Mouse (Mus musculus) MEL (cell line): ENCODE results near the gene Gm20388. TPM values are rescaled to one million over a fixed set of nuclear protein-coding genes. Genes with fewer than 3 reads are reported as not detected.

Experiments
- DNase-seq: peaks from one replicate; pipeline ENCODE4 v3.0.0; 2011; ENCODE audit warnings: low read depth, low spot score
- H3K27ac ChIP-seq: 2 replicates; pipeline ENCODE4 v1.5.1; 2012; ENCODE audit warnings: low read depth, mild to moderate bottlenecking, control low read depth, low read length, moderate library complexity; ENCODE audit not compliant: control insufficient read depth
- H3K27me3 ChIP-seq, 2 experiments: fragments of 150-350 bp in 1 of 2; sonication (generic) in 1 of 2; 2 replicates each; pipeline ENCODE4 v1.6.1; 2012; ENCODE audit warnings: low read length in 2 of 2, mild to moderate bottlenecking in 2 of 2, improper control_type of control experiment in 1 of 2, moderate library complexity in 1 of 2; ENCODE audit not compliant: insufficient read depth in 2 of 2, control insufficient read depth in 1 of 2
- H3K36me3 ChIP-seq, 2 experiments: 2 replicates each; pipeline ENCODE4 v1.6.1; 2012 to 2014; ENCODE audit warnings: low read length in 2 of 2, improper control_type of control experiment in 1 of 2, inconsistent platforms in 1 of 2, mild to moderate bottlenecking in 1 of 2; ENCODE audit not compliant: insufficient read depth in 2 of 2, control insufficient read depth in 1 of 2
- H3K4me1 ChIP-seq, 2 experiments: fragments of 150-350 bp in 1 of 2; sonication (generic) in 1 of 2; 2 replicates each; pipeline ENCODE4 v1.6.1; 2012; ENCODE audit warnings: low read length in 2 of 2, improper control_type of control experiment in 1 of 2, mild to moderate bottlenecking in 1 of 2; ENCODE audit not compliant: insufficient read depth in 2 of 2, control insufficient read depth in 1 of 2
- H3K4me3 ChIP-seq, 2 experiments: fragments of 150-350 bp in 1 of 2; sonication (generic) in 1 of 2; 2 replicates each; pipeline ENCODE4 v1.5.1; 2012; ENCODE audit warnings: low read depth in 2 of 2, low read length in 2 of 2, mild to moderate bottlenecking in 2 of 2, moderate library complexity in 2 of 2, control low read depth in 1 of 2, improper control_type of control experiment in 1 of 2; ENCODE audit not compliant: control insufficient read depth in 1 of 2, insufficient read depth in 1 of 2
- H3K79me2 ChIP-seq: 2 replicates; pipeline ENCODE4 v1.6.1; 2012; ENCODE audit warnings: mild to moderate bottlenecking, low read length, moderate library complexity; ENCODE audit not compliant: control insufficient read depth, poor library complexity, insufficient read depth
- H3K9ac ChIP-seq: 2 replicates; pipeline ENCODE4 v1.6.1; 2012; ENCODE audit warnings: low read depth, mild to moderate bottlenecking, control low read depth, low read length, moderate library complexity; ENCODE audit not compliant: control insufficient read depth, poor library complexity, severe bottlenecking
- H3K9me3 ChIP-seq: fragments of 150-350 bp; sonication (generic); replicated peaks from 2 replicates; pipeline ENCODE4 v1.6.1; 2012; ENCODE audit warnings: mild to moderate bottlenecking, low read length, improper control_type of control experiment, moderate library complexity; ENCODE audit not compliant: insufficient read depth
- JUND ChIP-seq: IDR thresholded peaks from 2 replicates; pipeline ENCODE4 v1.6.1; 2011; ENCODE audit warnings: low read depth, mild to moderate bottlenecking, improper control_type of control experiment, low read length
- KAT2A ChIP-seq: conservative IDR thresholded peaks from 2 replicates; pipeline ENCODE4 v1.6.1; 2012; ENCODE audit warnings: low read depth, low read length, improper control_type of control experiment, inconsistent platforms
- MEF2A ChIP-seq: IDR thresholded peaks from 2 replicates; pipeline ENCODE4 v1.6.1; 2014; ENCODE audit warnings: low read depth, mild to moderate bottlenecking, inconsistent platforms, low read length, improper control_type of control experiment; ENCODE audit not compliant: poor library complexity, insufficient replicate concordance, severe bottlenecking; ENCODE audit errors: extremely low read depth
- MXI1 ChIP-seq: IDR thresholded peaks from 2 replicates; pipeline ENCODE4 v1.6.1; 2011; ENCODE audit warnings: mild to moderate bottlenecking, low read depth, low read length, improper control_type of control experiment
- MYC ChIP-seq: IDR thresholded peaks from 2 replicates; pipeline ENCODE4 v1.6.1; 2011; ENCODE audit warnings: low read depth, mild to moderate bottlenecking, low read length, improper control_type of control experiment, moderate library complexity
- NELFE ChIP-seq: IDR thresholded peaks from 2 replicates; pipeline ENCODE4 v1.6.1; 2011; ENCODE audit warnings: low read depth, low read length, improper control_type of control experiment
- NRF1 ChIP-seq: IDR thresholded peaks from 2 replicates; pipeline ENCODE4 v1.6.1; 2014; ENCODE audit warnings: low read depth, mild to moderate bottlenecking, inconsistent platforms, low read length, improper control_type of control experiment, moderate library complexity; ENCODE audit not compliant: poor library complexity, insufficient read depth, severe bottlenecking
- POLR2AphosphoS5 ChIP-seq: IDR thresholded peaks from 2 replicates; pipeline ENCODE4 v1.6.1; 2012; ENCODE audit warnings: low read depth, borderline replicate concordance, mild to moderate bottlenecking, inconsistent platforms, low read length, moderate library complexity, mixed read lengths
- RCOR1 ChIP-seq: IDR thresholded peaks from 2 replicates; pipeline ENCODE4 v1.6.1; 2012; ENCODE audit warnings: low read depth, mild to moderate bottlenecking, inconsistent platforms, low read length, improper control_type of control experiment
- SMC3 ChIP-seq: IDR thresholded peaks from 2 replicates; pipeline ENCODE4 v1.6.1; 2011; ENCODE audit warnings: low read depth, low read length, improper control_type of control experiment
- TAL1 ChIP-seq: IDR thresholded peaks from 2 replicates; pipeline ENCODE4 v1.6.1; 2012; ENCODE audit warnings: mild to moderate bottlenecking, inconsistent platforms, low read length, moderate library complexity, mixed read lengths
- TBP ChIP-seq: IDR thresholded peaks from 2 replicates; pipeline ENCODE4 v1.8.0; 2011; ENCODE audit warnings: low read depth, low read length, improper control_type of control experiment
- TCF12 ChIP-seq: IDR thresholded peaks from 2 replicates; pipeline ENCODE4 v1.6.1; 2014; ENCODE audit warnings: low read depth, mild to moderate bottlenecking, inconsistent platforms, low read length, improper control_type of control experiment, moderate library complexity
- UBTF ChIP-seq: IDR thresholded peaks from 2 replicates; pipeline ENCODE4 v1.6.1; 2012; ENCODE audit warnings: low read depth, mild to moderate bottlenecking, inconsistent platforms, low read length, improper control_type of control experiment, moderate library complexity, borderline replicate concordance; ENCODE audit not compliant: insufficient read depth
- USF1 ChIP-seq: IDR thresholded peaks from 2 replicates; pipeline ENCODE4 v1.6.1; 2014; ENCODE audit warnings: low read depth, mild to moderate bottlenecking, inconsistent platforms, low read length, improper control_type of control experiment, moderate library complexity
- USF2 ChIP-seq, 2 experiments: IDR thresholded peaks; 2 replicates each; pipeline ENCODE4 v1.6.1; 2011 to 2012; ENCODE audit warnings: improper control_type of control experiment in 2 of 2, low read length in 2 of 2, borderline replicate concordance in 1 of 2, inconsistent platforms in 1 of 2, low read depth in 1 of 2, mild to moderate bottlenecking in 1 of 2; ENCODE audit not compliant: insufficient read depth in 1 of 2
- ZMIZ1 ChIP-seq: IDR thresholded peaks from 2 replicates; pipeline ENCODE4 v1.6.1; 2012; ENCODE audit warnings: low read depth, mild to moderate bottlenecking, inconsistent platforms, low read length, improper control_type of control experiment, moderate library complexity
- polyA plus RNA-seq, 2 experiments: library from polyadenylated mRNA; stranded (reverse) in 1 of 2; unstranded in 1 of 2; fragments of >175 nt in 1 of 2; fragments of >200 nt in 1 of 2; gene quantifications; 2 replicates each; pipeline versions ENCODE4 v1.2.1 to v1.2.4; 2012; ENCODE audit warnings: low replicate concordance in 2 of 2, low read depth in 1 of 2; ENCODE audit not compliant: insufficient read length in 2 of 2, insufficient read depth in 1 of 2, missing spikeins in 1 of 2
- total RNA-seq: library from RNA; depleted of rRNA; stranded (reverse); fragments of 300-350 nt; gene quantifications from 2 replicates; pipeline ENCODE4 v1.2.3, GENCODE M21; 2012

The Gm20388 gene
- total and polyA plus RNA-seq, 3 experiments: 11.1 to 17.8 TPM; not detected in 1

- no peaks in the 10 kb centered on the region for H3K79me2 ChIP-seq
- H3K9ac ChIP-seq: no peak overlapping the region
- TF ChIP-seq POLR2AphosphoS5 (no peak), MYC (no peak), USF1 (no peak), MEF2A (no peak), JUND (no peak), SMC3 (no peak), ZMIZ1 (no peak), TBP (no peak), TCF12 (no peak), USF2 (IDR thresholded peaks at IDR 0.05; ENCODE audit: borderline replicate concordance in 1 of 2, insufficient read depth in 1 of 2, low read depth in 1 of 2, low read length in 2 of 2) (no peak), TAL1 (no peak)
- TF ChIP-seq, all 39 proteins: peak for 0
- no peak for DNase-seq
- H3K9me3 ChIP-seq: no peaks in the 10 kb centered on the region
- no peaks in the 10 kb centered on the region for H3K36me3 ChIP-seq
- H3K4me3 ChIP-seq: no peak overlapping the region
- no peaks in the 10 kb centered on the region for H3K4me1 ChIP-seq
- no peaks in the 10 kb centered on the region for H3K27me3 ChIP-seq
- H3K27ac ChIP-seq: no peak overlapping the region
Measured at GRCm38 (mm10) chr8:121484072-121484782, 1573.6 kb downstream of the Gm20388 start.

- no peaks in the 10 kb centered on the region for H3K79me2 ChIP-seq
- H3K27ac ChIP-seq: no peak overlapping the region
- DNase-seq: no peak
- no peak for TF ChIP-seq KAT2A
- TF ChIP-seq ZMIZ1: no peak
- no peak for TF ChIP-seq UBTF
- no peak for TF ChIP-seq USF1
- no peak for TF ChIP-seq TAL1
- TF ChIP-seq JUND: no peak
- no peak for TF ChIP-seq SMC3
- TF ChIP-seq MXI1: no peak
- no peak for TF ChIP-seq RCOR1
- TF ChIP-seq NELFE: no peak
- no peak for TF ChIP-seq NRF1
- no peaks in the 10 kb centered on the region for H3K27me3 ChIP-seq
- H3K9ac ChIP-seq: no peak overlapping the region
- no peaks in the 10 kb centered on the region for H3K4me1 ChIP-seq
- no peaks in the 10 kb centered on the region for H3K36me3 ChIP-seq
- no peaks in the 10 kb centered on the region for H3K9me3 ChIP-seq
- no peak overlapping the region for H3K4me3 ChIP-seq
Measured at GRCm38 (mm10) chr8:121491633-121492032, 1581.0 kb downstream of the Gm20388 start.
